Mouse (Mus musculus): ENCODE results near the gene Slc22a14.

Gene Slc22a14

DNA sequence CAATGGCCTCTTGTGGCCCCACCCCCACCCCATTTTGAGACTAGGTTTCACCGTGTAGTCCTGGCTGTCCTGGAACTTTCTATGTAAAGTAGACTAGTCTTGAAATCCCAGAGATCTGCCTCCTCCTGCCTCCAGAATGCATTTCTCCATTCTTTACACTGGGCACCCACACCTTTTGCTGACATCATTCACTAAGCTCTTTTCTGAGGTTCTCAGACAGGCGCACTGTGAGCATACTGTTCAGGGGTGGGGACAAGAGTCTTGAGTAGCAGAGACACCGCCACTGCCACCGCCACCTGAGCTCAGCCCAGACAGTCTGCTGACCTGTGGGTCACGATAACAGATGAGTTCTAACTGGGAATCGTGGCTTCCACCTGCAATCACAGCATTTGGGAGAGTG lies 9.4 kb downstream of the Slc22a14 start:
- no peak for DNase-seq

DNA sequence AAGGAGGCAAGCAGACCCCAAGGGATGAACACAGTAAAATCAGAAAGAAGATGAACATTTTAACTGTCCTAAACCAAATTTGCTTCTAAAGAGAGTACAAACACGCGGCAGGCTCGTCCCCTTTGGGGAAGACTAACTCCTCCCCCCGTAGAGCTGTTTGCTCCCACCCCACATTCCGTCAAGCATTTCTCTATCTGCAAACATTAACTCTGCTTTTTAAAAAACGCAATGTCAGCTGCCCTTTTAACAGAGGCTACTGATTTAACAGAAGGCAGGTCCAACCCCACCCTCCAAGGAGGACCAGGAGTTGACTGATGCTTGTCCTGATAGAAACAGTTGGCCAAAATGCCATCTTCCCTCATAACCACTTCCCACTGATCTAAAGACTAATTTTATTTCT lies 11.4 kb downstream of the Slc22a14 start:
- DNase-seq, result no peak

DNA sequence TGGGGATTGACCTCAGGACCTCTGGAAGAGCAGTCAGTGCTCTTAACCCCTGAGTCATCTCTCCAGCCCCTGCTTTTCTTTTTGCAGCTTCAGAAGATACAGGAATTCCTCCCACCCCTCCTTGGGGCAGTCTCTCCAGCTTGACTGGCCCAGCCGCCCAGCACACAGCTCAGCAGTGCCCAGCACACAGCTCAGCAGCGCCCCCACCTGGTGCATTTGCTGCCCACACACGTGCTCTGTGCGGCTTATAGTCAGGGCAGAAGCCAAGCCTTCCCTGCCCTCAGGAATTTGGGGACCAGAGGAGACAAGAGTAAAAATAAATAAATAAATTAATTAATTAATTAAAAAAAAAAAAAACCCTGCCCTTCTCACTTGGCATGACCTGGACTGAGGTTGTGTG lies 13.3 kb downstream of the Slc22a14 start:
- peak; percentile 50 for DNase-seq

DNA sequence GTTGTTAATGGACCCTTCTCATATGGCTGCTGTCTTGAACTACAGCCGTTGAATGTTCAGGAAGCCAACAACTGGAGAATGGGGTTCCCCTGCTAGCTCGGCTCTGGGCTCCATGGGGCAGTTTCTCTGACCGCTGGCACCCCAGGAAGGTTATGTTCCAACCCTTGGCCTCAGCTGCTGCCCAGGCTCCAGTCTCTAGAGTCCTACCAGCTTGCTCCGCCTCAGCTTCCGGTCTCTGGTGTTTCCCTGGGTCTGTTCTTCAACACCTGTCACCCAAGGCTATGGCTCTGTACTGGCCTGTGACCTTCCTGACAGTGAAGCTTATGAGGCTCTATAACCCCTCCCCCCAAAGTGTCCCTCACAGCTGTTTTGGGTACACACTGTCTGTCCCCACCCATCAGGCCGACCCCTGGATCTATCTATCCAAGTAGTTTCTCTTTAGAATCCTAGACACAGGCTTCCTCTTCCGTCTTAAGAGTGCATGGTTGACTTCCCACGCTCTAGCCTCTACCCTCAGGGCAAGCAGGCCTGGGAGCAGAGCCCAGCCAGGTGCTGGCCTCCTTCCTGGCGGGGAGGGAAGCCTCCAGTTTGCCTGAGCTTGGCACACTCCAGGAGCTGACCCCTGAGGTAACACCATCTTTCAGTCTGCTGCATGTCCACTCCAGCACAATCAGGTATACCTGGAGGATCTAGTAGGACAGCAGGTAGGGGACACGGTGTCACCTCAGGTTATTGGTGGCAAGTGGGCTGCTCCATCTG lies 14.2 kb downstream of the Slc22a14 start:
- no peak for DNase-seq

DNA sequence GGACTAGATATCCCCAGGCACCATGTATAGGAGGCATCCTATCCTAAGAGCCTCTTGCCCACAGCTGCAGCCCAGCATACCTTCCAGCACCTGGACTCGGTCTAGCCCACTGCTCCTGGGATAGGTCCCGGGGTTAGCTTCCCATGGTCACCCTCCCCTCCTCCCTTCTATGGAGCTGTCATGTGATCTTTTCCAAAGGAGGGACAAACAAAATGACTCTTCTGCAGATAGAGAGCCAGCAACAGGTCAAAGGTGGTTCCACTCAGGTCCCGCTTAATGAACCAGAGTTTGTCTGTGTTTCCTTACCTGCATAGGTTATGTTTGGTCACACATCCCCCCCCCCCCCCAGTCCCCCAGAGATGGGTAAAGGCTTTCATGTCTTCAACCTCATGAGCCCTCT lies 14.8 kb downstream of the Slc22a14 start:
- no peak for DNase-seq

DNA sequence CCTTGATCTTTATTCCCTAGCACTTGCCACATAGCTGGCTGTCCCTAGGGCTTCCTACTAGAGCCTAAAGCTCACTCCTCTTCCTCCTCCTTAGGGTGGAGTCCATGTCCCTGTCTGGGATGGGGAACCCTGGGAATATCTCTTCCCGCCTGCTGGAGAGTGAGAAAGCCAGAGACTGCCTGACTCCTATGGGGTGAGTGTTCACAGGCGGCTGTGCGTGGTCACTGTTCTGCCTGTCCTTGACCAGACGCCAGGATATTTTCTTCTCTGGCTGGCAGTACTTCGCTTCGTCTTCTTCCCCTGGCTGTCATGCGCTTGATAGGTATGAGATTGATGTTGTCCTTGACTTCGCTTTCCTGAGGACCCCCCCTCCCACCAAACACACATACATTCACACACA lies 19.0 kb downstream of the Slc22a14 start:
- DNase-seq, result no peak

DNA sequence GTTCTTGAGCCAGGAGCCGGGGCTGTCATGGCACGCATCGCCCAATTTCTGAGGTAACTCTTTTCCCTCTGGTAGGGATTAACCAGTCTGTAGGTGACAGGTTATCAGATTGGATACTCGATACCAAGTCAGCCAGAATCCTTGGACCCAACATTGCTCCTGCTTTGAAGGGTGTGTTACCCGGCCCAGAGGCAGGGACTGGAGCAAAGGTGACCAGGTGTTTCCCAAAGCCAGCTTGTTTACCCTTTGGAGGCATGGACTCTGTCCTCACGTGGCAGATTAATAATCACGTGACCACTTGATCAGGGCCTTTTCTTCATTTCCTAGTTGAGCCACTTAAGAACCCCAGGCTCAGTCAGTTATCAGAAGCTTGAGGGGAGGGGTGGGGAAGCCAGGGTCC lies 22.6 kb downstream of the Slc22a14 start:
- no peak for DNase-seq

DNA sequence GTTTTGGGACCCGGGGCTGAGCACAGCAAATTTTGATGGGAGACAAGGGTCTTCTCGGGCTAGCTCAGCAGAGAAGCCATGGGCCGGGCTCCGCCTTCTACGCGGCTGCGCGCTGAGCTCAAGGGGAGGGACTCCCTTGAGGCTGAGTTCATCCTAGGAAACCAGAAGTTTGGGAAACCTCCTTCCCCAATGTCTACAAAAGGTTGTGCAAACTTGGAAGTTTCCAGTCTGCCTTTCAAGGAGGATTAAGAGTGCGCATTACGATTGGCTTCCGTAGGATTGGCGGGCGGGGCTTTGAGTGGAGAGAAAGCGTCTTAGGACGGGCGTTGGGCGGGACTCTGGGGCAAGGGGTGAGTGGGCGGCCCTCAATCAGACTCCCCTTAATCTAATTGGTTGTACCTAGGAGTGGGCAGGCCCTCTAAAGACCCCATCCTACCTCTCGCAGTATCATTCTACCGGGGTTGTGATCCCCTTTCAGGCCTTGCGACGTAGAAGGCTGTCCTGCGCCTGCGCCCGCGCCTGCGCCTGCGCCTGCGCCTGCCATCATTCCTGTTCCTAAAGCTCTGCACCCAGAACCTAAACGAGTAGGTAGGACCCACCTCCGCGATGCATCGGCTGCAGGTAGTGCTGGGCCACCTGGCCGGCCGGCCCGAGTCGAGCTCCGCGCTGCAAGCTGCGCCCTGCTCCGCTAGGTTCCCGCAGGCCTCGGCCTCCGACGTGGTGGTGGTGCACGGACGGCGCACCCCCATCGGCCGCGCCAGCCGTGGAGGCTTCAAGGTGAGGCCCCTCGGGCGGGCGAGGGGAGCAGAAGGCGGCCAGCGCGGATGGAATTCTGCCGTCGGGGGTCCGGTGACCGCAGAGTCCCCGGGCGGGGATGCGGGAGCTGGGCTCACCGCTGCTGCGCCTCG lies 24.2 kb downstream of the Slc22a14 start, which contains the start of gene Myd88:
Gene Myd88 (minus strand): TSS at position 503 of the 908 bp plus-strand sequence.
- DNase-seq, result peak; percentile 96

DNA sequence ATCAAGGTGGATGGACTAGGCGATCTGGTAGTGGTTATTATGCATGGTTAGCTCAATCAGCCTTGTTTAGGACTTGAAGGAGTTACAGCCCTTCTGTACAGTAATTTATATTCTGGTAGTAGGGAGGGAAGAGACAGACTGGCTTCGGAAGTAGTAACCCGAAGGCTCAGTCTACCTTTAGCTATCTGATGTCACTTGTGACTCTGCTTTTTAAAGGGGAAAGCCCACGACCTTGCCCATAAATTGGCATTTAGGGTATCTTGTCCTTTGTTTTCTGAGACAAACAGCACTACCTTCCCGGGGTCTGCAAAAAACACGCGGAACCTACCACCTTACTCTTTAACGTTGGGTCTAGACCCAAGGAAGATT lies 25.2 kb downstream of the Slc22a14 start:
- DNase-seq, result no peak

DNA sequence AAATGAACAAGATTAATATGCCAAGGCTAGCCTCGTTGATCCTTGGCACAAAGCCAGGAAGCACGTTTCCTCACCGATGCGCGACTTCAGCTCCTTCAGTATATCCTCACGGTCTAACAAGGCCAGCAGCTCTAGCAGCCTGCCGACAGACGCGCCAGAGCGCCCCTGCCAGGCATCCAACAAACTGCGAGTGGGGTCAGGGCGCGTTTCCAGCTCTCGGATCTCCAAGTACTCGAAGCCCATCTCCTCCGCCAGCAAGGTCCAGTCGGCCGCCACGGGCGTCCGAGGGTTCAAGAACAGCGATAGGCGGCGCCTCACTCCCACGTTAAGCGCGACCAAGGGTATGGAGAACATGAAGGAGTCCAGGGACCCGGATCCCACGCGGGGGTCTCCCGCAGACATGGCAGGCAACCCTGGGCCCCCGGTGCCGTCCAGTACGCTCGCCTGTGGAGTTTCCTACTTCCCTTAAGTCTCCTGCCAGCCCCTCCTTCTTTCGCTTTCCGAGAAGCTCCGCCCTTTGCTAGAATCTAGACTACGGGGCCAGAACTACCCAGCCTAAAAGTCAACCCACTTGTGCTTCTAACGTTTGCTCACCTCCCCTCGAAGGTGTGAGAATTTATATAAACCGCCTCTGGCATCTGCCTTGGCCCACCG lies 25.7 kb downstream of the Slc22a14 start, which contains the start of gene Acaa1a:
Gene Acaa1a (plus strand): TSS at position 119 of the 654 bp plus-strand sequence.
- DNase-seq, result peak; percentile 40

DNA sequence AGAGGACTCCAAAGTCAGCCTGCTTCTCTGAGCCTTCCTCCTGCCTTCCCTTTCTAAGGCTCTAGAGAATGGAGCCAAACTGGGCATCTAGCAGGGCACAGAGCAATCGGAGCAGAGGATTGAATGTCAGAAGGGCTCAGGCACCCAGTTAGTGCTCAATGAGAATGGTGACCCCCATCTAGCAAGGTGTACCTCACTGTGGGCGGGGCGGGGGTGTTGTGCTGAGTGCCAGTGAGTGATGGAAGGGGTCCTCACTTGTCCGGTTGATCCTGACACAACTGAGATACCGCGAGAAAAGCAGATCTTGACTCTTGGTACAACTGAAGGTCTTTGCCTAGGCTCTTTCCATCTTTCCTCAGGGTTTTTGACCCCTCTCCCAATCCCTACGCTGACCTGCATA lies 26.2 kb downstream of the Slc22a14 start:
- no peak for DNase-seq

DNA sequence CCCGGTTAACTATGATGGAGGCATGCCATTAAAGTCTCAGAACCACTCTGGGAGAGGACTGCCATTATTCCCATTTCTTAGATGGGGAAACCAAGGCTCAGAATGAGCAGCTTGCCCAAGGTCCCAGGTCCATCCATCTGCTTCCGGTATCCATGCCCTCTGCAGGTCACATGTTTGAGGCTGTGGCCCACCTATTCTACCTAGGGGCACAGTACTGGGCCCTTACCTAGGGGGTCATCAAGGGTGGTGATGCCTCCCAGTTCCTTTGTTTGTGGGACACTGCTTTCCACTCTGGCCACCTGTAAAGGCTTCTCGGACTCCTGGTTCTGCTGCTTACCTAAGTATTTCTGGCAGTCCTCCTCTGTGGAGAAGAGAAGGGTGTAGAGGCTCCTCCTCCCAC lies 27.0 kb downstream of the Slc22a14 start:
- no peak for DNase-seq

DNA sequence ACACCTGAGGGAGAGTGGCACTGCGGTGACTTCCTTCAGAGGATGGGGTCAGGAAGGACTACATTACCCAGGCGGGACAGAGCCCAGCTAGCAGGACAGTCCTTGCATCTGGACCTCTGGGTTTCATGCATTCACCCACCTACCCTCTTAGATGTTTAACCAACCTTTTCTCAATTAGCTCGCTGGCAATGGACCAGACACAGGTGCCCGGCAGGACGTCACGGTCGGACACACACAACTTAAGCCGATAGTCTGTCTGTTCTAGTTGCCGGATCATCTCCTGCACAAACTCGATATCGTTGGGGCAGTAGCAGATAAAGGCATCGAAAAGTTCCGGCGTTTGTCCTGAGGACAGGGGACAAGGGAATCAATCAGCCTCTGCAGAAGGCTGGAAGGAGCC lies 27.5 kb downstream of the Slc22a14 start:
- no peak for DNase-seq

DNA sequence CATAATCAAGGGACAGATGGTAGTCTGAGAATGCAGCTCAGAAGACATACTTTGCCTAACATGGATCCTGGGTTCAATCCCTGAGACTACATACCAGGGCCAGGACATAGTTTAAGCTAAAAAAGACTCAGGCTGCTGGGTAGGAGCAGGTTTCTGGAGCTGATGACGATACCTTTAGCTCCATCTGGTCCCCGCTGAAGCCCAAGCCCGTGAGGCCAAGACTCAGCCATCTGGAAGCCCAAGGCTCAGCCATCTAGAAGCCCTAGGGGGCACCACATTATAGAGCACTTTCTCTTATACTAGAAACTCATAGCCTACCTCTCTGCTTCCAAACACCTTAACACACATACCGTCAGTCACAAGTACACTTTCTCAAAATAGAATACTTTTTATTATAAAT lies 29.8 kb downstream of the Slc22a14 start:
- no peak for DNase-seq

DNA sequence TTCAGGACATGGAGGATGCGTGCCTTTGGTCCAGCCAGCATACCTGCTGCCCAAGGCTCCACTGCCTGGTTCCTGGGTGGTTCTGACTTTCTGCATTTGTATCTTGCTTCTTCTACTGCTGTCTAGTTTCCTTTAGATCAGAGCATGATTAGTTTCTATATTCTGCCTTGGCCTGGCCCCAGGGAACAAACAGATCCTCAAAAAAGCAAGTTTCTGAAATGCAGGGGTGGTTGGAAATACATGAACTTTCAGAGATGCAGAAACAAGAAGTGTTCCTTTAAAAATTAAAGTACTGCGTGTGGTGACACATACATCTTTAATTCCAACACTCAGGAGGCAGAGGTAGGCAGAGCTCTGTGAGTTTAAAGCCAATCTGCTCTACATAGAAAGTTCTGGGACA lies 30.5 kb downstream of the Slc22a14 start:
- DNase-seq, result peak; percentile 26

DNA sequence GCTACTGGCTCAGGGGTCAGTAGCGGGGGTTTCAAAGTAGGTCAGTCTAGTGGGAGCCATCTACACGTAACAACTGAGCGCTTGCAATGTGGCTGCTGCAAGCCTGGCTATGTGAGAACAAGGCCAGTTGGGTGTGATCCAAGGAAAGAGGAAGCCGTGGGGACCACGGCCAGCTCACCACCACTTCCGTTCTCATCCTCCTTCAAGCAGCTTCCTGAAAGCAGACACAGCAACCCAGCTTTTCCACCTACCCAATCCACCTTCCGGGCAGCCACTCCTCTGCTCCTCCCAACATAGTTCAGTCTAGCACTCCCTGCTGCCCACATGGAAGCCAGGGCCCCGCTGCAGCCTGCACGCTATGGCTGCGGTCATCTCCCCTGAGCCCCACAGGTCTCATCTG lies 31.0 kb downstream of the Slc22a14 start:
- peak; percentile 24 for DNase-seq

DNA sequence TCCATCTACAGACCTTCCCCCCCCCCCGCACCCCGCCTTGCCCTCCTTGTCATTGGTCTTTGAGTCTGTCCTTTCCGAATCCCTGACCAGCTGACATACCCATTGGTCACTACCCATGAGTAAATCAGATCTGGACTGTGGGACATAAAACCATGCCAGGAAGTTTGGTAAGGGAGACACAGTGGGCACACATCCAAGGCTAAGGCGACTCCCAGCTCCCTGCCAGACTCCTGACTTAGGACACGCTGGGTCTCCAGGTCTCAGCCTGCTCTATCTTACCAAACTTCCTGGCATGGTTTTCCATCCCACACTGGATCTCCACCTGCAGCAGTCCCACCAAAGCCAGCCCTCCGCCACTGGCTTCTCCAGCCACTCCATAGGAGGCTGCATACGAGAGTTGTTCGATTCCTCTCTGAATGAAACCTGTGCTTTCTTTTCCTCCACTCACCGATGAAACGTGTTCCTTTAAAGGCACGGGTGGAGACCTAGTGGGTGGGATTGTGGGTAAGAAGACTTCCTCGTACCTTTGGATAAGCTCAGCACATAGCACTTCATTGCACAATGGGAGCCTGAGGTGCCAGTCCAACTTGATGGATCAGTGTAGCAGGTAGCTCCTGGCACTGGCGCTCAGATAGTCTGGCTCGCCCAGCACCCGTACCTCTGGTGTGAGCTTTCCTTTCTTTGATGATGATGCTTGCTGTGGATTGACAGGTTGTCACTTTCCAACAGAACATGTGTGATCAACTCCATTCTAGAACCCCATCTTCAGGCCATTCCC lies 35.0 kb downstream of the Slc22a14 start:
- DNase-seq, result no peak

DNA sequence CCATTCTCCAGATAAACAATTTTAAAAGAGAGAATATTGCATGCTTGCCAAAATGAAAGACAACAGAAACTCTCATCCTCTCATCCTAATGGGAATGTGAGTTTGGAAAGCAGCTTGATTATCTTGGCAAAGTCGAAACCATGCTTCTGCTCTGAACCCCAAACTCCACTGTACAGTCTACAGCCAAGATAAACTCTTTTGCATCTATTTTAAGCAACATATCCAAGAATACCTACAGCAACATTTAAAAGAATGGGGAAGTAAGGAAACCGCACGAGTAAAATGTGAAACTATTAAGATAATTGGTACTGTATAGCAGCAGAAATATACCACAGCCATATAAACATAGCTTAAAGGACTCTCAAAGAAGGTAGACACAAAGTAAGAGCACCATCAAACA lies 36.9 kb downstream of the Slc22a14 start:
- no peak for DNase-seq

DNA sequence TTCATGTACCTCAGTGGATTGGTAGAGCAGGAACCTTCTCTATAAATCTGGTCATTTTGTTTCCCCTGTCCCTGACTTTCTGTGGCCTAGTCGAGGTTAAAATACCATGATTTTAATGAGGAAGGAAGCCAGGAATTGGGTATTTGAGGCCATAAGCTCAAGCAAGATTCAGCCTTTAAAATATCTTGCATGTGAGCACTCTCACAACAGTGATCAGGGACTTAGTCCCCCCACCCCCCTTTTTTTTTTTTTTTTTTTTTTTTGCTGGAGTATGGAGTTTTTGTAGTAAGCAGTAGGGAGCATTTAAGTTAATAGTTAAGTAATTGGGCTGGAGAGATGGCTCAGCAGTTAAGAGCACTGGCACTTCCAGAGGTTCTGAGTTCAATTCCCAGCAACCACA lies 41.2 kb downstream of the Slc22a14 start:
- DNase-seq, result no peak

DNA sequence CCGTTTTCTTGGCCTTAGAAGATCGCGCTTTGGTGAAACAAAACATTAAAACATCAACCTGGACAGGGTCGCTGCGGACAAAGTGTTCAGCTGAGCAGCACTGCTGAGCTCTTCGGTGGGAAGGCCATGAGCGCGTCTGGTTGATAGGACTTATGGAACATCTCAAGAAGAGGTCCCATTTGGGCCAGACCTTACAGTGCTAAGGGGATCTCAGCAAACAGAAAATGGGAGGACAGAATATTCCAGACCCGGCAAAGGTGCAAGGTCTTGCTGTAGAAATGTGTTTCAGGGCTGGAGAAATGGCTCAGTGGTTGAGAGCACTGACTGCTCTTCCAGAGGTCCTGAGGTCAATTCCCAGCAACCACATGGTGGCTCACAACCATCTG lies 42.1 kb downstream of the Slc22a14 start:
- no peak for DNase-seq

DNA sequence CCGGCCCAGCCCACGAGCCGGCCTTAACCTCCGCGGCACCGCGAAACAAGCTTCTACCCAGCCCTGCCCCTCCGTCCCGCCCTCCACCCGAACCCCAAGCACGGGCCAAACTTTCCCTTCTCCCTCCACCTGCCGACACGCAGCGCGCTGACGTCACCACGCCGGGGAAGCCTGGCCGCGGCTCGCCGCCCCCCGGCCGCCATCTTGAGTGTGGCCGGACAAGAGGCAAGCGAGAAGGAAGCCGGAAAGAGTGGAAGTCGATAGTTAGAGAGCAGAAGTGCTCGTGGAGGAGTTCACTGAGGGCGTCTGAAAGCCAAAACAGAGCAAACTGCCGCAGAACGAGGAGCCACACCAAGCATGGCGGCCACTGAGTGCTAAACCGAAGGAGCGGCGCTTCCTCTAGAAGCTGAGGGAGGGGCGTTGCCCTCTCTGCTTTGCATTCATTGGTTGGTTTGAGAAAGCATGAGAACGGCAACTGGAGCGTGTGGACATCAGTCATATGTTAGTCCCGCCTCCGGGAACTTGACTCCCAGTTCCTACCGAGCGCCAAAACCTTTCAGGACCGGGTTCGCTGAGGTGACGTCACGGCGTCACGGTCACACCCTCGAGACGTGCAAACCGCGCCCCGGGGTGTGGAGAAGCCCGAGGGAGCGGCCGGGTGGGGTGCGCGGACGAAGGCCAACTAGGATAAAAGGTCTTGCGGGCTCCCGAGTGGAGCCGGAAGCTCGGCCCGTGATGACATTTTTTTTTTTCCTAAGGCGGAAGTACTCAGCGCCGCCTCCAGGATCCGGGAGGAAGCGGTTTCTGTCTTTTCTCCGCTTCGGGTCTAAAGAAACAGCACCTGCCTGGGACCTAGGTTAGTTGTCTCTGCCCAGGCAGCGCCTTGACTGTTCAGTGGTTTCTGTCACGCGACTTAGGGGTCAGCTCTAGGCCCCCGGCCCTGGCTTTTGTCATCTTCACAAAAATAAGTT lies 42.8 kb downstream of the Slc22a14 start, which contains the start of gene Oxsr1:
Gene Oxsr1 (minus strand): TSS at position 139 of the 971 bp plus-strand sequence.
- peak; percentile 99 for DNase-seq
